Mouse (Mus musculus): Measurements from ENCODE around the gene Fgfr2.

Fgfr2 gene

DNA sequence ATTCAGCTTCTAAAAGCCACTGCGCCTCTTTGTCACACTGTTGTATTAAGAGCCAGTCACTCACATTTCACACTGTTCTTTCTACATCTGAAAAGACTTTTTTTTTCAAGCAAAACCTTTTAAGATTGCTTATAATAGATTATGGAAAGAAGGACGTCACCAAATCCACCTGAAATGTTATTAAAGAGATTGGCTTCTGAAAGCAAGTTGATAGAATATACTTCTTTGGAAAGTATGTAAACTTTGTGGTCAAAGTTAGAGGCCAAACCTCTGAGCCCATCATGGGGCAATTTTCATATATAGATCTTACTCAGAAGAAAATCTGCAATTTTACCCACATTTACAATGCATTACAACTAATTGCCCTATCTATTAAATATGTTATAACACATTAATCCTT lies 306.6 kb downstream of the Fgfr2 start:
- DNase-seq (ENCODE audit: low spot score), result no peak

DNA sequence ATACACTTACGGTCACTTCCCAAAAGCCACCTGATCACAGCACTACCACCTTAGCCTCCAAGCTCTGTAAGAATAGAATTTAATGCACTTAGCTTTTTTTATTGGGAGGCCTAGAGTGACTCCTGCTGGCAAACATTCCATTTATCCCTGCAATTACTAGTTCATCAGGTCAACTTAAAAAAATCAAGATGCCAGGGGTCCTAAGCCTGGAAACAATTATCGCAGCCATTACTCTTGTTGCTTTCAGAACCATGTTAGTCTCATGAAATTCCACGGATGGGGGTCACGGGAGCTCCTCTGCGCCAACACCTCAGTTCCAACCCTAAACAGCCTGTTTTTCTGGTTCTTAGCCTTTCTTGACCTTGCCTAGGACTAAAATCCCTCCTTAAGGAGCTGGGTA lies 308.1 kb downstream of the Fgfr2 start:
- DNase-seq (ENCODE audit: low spot score), result no peak

GRCm38 (mm10) chr7:132814089-132814450 lies 309.1 kb downstream of the Fgfr2 start:
- DNase-seq (ENCODE audit: low spot score), result no peak

DNA sequence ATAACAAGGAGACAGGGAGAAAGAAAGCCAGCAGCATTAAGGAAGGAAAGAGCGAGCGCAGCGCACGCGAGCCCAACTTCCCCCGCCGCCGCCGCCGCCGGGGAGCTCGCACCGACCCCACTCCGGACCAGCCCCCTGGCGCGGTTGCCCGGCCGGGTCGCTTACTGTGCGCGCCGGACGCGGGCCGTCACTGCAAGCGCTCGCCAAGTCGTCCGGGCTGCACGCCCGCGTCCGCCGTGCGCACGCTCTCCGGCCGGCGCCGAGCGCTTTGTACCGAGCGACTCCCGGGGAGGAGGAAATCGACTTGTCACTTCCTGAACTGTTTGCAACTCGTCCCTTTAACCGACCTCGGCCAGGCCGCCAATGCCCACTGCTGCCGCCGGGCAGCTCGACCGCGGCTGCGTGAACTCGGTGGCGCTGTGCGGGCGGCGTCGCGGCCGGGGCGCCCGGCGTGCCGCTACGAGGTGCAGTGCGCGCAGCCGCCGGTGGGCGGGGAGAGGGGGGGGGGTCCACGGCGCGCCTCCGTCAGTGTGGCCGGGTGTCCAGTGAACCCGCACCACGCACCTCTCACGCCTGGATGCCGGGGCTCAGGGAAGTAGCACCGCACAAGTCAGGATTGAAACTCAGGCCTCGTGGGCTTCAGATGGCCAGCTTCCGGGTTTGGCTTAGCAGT lies 309.6 kb downstream of the Fgfr2 start, which contains the start of gene Fam53b:
Gene Fam53b (minus strand): TSS at position 471 of the 673 bp plus-strand sequence.
- peak; percentile 47 for DNase-seq (ENCODE audit: low spot score)

DNA sequence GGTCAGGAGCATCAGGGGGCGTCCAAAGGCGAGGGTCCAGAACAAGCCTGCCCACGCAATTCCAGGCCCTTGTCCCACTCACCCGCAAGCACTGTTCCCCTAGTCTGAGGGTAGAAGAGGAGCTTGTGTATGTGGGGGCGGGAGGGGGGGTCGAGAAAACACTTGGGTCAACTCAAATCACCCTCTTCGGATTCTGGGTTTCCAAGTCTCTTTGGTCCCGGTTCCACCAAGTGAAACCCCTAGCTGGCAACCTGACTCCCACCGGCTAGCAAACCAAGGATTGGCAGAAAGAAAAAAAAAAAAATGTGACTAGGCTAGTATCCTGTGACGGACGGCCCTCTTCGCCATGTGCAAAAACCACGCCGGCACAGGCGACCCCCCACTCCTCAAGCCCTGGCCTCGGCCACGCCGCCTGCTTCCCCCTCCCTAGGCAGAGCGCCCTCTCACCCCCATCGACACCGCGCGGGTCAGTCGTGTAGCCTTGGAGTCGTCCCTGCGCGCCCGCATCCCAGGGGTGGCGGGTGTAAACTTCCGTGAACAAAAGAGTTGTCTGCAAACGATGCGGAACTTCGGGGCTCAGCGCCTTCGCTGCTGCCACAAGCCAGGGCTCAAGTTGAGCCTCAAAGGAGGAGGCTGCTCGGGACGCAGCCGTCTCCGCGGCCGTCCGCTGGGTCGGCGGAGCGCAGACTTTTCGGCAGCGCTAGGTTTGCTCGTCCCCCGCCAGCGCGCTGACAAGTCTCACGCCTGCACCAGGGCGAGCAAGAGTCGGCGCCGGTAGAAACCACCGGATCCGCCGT lies 310.3 kb downstream of the Fgfr2 start:
- DNase-seq (ENCODE audit: low spot score), result peak; percentile 45

GRCm38 (mm10) chr7:132811716-132812618 lies 311.2 kb downstream of the Fgfr2 start:
- DNase-seq (ENCODE audit: low spot score), result peak; percentile 61

DNA sequence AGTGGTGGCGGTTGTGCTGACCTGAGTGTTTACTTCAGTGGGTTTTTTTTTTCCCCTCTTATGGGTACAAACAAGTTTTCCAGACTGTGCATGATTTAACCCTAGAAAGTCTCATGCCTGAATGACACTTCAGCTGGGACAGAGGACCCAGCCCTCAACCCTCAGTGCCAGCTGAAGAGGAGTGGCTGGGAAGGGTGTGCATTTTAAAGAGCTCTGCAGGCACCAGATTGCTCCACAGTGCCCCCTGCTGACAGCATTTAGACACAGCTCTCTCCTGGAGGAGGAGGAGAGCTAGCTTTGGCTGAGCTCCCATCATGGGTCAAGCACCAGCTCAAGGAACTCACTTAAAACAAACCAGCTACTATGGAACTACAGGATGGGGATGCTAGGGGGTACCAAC lies 312.3 kb downstream of the Fgfr2 start:
- peak; percentile 85 for DNase-seq (ENCODE audit: low spot score)

DNA sequence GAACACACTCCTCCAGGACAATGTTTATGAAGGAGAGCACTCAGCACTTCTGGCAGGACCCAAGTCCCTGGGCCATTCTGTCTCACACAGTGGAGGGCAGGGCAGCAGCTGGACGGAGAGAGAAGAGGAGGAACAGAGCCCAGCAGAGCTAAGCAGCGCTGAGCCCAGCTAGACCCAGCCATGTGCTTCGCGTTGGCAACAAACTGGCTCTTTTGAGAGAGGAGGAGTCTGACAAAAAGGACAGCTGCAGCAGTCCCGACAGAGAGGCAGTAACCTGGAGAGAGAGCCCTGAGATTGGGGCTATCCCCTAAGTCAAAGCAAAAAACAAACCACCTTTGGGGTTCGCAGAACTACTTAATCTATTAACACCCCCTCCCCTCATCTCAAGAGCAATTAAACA lies 312.8 kb downstream of the Fgfr2 start:
- no peak for DNase-seq (ENCODE audit: low spot score)

DNA sequence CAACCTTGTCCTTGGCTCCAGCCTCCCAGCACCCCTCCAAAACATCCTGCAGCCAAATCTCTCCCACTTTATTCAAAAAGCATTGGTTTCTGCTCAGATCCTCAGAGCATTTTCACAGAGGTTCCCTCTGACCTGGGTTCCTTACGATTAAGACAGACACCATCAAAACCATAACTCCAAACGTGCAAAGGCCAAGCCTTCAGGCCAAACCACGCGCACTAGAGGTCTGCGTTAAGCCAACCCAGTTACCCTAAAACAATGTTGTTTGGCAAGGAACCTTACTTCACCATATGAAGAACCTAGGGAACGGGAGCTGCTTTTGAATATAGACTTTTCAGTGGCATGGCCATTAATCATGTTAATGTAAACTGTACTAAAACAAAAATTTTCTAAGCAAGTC lies 313.4 kb downstream of the Fgfr2 start:
- no peak for DNase-seq (ENCODE audit: low spot score)

GRCm38 (mm10) chr7:132808841-132809682 lies 314.1 kb downstream of the Fgfr2 start:
- no peak for DNase-seq (ENCODE audit: low spot score)

DNA sequence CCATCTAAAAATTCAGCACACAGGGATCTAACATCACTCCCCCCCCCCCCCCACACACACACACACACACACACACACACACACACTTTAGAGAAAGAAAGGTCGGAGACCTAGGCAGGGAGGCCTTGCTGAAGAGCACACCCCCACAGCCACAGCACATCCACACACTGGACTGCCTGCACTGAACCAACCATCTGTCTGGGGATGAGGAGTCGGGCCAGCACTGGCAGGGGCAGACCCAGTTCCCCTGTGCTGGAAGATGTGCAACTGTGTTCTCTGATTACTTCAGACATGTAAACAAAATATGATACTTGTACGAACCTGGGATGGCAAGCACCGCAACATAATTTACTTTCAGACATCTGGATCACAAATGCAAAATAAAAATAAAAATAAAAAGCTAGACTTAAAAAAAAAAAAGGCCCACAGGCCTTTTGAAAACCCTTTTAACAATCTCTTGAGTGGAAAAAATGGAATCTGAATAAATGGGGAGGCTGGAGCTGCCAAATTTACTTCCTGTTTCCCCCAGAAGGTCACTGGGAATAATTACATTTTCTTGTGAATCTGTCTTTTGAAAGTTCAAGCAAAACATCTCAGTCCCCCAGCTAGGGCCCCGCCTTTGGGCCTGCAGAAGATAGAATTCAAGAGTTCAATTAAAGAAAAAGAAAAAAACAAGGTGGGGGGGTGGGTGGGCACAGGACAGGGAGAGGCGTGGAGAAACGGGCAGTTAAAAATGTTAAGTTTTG lies 314.9 kb downstream of the Fgfr2 start:
- DNase-seq (ENCODE audit: low spot score), result no peak

DNA sequence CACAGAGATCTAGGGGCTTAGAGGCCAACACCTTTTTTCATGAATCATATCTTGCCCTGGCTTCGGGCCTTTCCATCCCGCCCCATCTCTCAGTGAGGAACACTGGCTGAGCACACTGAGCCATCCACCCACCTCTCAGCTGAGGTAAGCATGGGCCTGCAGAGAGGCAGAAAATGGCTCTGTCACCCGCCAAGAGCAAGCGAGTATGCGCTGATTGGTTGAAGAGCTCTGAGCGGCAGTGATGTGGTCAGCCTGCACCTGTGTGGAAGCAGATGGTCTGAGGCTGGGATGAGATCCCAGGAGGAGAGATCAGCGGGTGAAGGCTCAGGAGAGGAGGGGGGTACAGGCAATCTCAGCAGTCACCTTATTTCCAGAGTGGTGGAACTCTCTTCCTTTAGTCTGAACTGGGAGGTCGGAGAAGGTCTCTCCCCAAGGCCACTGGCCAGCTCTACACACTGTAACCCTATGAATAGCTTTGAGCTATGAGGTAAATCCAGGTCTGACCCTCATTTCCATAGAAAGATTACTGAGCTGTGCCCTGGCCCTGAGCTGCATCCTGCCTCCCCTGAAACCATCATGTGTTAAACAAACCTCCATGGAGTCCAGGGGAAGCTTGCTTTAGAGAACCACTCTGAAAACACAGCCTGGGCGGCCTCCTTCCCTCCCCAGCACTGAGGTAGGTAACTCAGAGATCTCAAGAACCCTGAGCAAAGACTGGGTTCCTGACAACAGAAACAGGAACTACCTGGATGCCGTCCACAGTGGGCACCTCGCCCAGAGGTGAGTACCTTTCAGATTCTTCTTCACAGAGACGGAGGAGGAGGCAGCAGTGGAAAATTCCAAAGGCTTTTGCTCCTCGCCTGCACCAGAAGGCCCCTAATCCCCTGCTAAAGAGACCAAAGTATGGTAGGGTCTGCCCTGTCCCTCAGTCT lies 316.0 kb downstream of the Fgfr2 start:
- no peak for DNase-seq (ENCODE audit: low spot score)

GRCm38 (mm10) chr7:132806286-132806685 lies 316.9 kb downstream of the Fgfr2 start:
- no peak for DNase-seq (ENCODE audit: low spot score)

GRCm38 (mm10) chr7:132804951-132805350 lies 318.2 kb downstream of the Fgfr2 start:
- no peak for DNase-seq (ENCODE audit: low spot score)

- no peak for DNase-seq (ENCODE audit: low spot score)
These were observed 318.7 kb downstream of the Fgfr2 start for GRCm38 (mm10) chr7:132804461-132804860.

DNA sequence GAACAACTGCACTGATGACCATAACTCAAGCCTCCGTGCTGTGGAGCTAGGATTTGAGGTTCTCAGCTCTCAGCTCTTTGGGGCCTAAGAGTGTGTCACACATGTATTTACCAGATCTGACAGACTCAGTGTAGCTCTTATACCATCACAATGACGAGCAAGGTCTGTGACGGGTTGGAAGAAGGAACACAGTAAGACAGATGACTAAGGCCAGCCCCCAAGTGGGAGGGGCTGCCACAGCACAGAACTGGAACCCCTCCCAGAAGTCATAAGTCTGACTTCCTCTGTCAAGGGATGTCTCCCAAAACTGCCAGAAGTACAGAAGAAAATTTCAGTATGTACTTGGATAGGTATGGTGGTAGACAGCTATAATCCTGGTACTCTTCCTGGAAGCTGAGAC lies 319.2 kb downstream of the Fgfr2 start:
- peak; percentile 82 for DNase-seq (ENCODE audit: low spot score)

- DNase-seq (ENCODE audit: low spot score), result no peak
These were observed 319.8 kb downstream of the Fgfr2 start for GRCm38 (mm10) chr7:132803336-132803735.

DNA sequence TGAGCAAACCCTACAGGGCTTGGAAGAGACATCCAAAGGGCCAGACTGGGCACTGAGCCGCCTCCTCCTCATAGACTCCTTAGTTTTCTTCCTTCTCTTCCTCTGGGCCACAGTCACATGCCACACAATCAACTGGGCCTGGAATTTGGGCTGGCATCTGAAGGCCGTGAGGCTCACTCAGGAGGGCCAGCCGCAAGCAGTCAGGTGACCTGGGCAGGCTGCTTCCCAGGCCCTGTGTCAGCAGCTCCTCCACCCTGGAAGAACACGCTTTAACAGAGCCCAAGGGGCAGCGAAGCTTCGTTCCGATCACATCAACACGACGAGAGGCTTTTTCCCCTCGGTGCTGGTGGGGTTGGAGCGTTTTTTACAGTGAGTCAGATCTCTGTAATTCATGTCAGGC lies 320.5 kb downstream of the Fgfr2 start:
- no peak for DNase-seq (ENCODE audit: low spot score)

- DNase-seq (ENCODE audit: low spot score), result no peak
These were observed 321.1 kb downstream of the Fgfr2 start for GRCm38 (mm10) chr7:132802066-132802465.

DNA sequence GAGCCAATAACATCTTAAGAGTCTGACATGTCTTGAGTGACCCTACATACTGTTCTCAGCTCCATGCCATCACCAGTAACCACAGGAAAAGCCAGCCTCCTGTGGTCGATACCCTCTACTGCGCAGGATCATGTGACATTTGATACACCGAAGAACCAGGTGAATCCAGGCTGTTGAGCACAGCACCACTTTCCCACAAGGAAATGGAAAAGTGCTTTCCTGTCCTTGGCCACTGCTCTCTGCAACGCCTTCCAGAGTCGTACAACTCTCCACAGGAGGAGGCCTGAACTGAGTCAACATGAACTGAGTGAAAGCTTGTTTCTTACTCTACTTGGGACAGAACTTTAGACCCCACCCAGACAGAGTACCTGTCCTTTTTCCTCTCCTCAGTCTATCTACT lies 321.6 kb downstream of the Fgfr2 start:
- no peak for DNase-seq (ENCODE audit: low spot score)

All from T-cell, adult 2 months (primary cell).